Mouse (Mus musculus): ENCODE measurements around the gene Hist3h2ba.
"Not testable (repeated sequence)": the region's sequence is repeated elsewhere in the genome, so short reads cannot be mapped to it uniquely, and the experiment has no call there.

The Hist3h2ba gene

DNA sequence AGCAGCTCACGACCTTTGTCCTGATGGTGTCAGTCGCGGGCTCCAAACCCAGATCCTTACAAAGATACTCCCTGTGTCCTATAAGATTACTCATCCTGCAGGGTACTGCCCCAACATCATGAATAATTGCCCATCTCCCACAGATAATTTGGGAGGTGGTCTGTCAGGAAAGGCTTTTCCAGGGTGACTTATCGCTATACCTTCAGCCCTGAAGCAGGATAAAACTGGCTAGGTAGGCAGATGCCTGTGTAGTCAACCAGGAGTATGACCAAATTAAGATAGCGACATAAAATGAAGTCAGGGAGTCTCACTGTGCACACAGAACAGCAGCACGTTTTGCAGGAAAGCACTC, 9.7 kb upstream of the Hist3h2ba start:
- no peak for DNase-seq

DNA sequence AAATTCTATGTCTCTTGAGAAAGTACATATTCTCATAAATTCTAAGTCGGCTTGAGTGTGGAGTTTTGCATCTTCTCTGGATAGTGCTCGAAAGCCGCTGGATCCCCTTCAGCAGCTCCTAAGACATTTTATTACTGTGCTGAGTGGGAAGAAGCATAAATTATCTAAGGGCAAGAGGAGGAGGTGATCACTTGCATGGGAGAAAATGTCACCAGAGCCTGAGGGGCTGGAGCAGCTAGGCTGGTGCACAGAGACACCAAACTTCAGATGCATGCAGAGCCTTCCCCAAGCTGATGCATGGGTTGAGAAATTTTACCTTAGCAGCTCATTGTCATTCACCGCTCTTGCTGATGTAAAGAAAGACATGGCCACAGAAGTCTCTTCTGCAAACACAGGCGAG, 4.6 kb upstream of the Hist3h2ba start:
- DNase-seq, result no peak

DNA sequence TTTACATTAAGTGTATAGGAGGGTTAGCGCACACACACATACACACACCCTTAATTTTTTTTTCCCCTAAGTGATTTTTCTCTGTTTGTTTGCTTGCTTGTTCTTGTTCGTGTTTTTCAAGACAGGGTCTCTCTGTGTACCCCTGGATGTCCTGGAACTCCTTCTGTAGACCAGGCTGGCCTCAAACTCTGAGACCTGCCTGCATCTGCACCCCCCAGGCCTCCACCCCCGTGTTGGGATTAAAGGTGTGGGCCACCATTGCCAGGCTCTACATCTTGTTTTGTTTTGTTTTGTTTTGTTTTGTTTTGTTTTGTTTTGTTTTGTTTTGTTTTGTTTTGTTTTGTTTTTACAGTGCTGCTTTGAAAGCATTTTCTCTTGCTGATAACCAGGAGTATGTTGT, 1.4 kb upstream of the Hist3h2ba start:
- no peak for DNase-seq

DNA sequence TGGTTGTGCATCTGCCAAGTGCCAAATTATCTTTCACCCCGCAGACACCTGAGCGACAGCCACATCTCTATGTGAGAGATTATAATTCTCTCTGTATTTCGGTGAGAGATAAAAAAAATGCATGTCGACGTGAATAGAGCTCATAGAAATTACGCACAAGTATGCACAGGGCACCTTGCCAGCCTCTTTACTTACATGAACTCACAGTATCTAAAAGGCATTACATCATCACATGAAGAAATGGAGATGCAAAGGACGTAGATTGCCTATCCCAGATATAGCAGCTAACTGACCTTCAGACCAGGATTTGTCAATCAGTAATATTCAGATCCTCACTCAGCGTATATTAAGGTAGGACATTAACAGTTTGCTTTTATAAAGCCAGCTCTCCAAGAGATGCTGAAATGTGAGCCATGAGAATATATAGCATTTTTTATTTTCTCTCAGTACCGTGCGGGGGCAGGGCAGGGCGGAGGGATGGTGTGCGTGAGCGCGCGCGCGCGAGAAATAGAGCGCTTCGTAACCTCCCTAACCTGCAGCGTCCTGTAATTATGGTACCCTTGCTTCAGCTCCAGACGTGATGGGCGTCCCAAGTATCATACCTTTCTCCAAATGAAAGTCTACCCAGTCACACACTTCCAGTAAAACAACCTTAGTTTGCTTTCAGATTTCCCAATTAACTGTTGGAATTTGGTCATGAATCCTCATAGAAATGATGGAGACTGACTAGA, 757 bp upstream of the Hist3h2ba start:
- DNase-seq, result peak; percentile 78

DNA sequence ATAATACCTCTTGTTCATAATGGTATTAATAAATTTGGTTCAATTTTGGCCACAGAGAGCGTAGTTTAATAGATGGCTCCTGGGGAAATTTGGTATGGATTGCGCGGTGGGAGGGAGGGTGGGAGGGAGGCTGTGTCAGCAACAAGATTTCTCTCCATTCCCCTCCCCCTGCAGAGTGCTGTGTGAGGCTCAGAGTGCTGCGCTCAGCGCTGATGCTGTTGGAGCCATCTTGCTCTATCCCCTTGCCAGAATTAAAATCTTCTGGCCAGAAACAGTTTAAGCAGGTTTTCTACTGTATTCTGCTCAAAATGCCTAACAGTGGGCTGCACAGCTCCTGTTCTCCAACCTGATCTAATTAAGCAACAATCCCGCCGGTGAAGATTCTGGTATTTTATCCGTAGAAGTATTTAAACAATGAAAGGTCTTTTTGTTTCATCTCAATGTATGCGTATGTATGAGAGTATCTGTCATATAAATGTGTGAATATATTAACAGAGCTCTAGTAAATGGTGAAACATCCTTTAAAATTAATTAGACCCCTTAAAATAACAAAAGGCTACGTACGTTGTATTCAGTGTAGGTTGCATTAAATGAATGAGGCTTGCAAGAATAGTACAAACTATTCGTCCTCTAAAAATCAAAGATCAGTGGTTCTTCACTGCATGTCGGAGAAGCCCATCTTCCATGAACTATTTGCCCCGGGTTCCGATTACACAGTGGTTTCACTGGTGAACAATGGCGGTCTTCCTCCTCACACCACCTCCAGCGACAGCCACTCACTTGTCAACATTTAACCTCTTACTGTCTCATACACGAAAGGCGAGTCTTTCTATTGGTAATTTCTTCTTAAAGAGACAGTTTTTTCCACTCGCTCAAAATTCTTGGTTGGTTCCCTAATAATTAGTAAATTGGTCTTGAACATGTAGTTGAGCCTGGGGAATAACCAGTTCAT, 1.0 kb downstream of the Hist3h2ba start:
- DNase-seq, result peak; percentile 60

DNA sequence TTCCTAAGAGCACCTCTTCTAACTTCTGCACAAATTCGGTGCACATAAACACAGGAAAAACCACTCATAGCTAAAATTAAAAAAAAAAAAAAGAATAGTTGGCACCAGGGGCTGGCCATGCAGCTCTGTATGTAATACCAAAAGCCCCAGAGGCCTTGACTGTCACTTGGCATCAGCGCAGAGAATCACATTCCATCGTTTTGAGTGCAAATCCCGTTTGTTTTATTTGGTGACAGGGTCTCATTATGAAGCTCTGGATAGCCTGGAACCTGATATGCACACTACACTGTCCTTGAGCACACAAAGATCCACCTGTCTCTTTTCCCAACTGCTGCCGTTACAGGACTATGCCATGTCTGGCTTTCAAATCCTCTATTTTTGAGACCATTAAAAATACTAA, 2.5 kb downstream of the Hist3h2ba start:
- DNase-seq, result no peak

DNA sequence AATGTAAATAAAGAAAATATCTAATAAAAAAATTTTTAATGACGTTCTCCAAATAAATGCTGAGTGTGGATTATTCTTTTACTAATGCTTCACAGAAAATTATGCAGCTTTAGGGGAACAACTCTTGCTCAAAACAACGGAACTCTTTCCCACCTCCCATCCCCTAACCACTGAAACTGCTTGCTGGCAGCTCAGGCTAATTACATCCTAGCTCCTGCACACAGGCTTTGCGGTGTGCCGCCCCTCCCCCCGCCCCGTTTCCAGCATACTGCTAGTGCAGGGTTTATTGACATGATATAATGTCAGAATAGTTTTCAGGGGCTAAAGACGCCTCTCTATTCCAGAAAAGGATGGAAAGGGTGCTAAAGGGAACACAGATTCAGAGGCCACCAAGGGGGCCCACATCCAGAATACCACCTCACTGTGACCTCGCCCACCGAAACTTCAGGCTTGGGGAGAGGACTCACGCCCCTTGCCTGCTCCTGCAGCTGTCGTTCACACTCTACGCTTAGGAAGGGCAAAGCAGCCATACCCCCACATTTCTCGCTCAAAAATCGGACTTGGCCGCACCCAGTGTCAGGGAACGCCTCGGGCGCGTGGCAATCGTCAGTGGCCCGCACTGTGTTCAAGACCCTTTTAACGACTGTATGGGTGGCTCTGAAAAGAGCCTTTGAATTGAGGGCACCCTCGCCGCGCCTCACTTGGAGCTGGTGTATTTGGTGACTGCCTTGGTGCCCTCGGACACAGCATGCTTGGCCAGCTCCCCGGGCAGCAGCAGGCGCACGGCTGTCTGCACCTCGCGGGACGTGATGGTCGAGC, 4.8 kb downstream of the Hist3h2ba start:
- DNase-seq, result peak; percentile 67

DNA sequence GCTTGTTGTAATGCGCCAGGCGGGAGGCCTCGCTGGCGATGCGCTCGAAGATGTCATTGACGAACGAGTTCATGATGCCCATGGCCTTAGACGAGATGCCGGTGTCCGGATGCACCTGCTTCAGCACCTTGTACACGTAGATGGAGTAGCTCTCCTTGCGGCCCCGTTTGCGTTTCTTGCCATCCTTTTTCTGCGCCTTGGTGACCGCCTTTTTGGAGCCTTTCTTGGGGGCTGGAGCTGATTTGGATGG, 5.4 kb downstream of the Hist3h2ba start:
- not testable (repeated sequence) for DNase-seq

DNA sequence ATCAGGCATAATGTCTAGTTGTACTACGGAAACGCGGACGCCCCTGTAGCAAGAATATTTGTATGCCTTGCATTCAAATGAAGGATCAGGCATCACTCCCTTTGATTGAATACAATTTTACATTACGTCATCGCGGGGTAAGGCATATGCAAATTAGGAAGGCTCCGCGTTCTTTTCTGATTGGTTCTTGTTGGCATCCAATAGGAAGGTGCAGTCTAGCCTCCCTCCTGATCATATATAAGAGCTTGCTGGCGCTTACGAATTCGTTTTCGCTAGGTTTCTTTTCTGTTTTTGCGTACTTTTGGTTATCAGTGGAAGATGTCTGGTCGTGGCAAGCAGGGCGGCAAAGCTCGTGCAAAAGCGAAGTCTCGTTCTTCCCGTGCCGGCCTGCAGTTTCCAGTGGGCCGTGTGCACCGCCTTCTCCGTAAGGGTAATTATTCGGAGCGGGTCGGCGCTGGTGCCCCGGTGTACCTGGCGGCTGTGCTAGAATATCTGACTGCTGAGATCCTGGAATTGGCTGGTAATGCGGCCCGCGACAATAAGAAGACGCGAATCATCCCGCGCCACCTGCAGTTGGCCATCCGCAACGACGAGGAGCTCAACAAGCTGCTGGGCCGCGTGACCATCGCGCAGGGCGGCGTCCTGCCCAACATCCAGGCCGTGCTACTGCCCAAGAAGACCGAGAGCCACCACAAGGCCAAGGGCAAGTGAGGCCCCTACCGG, 5.9 kb downstream of the Hist3h2ba start, which contains the start of the genes Hist3h2a and Trim17:
Hist3h2a (plus strand) TSS at position 266 of the 723 bp plus-strand sequence.
Trim17 (plus strand) TSS at position 266 of the 723 bp plus-strand sequence.
- peak; percentile 87 for DNase-seq

DNA sequence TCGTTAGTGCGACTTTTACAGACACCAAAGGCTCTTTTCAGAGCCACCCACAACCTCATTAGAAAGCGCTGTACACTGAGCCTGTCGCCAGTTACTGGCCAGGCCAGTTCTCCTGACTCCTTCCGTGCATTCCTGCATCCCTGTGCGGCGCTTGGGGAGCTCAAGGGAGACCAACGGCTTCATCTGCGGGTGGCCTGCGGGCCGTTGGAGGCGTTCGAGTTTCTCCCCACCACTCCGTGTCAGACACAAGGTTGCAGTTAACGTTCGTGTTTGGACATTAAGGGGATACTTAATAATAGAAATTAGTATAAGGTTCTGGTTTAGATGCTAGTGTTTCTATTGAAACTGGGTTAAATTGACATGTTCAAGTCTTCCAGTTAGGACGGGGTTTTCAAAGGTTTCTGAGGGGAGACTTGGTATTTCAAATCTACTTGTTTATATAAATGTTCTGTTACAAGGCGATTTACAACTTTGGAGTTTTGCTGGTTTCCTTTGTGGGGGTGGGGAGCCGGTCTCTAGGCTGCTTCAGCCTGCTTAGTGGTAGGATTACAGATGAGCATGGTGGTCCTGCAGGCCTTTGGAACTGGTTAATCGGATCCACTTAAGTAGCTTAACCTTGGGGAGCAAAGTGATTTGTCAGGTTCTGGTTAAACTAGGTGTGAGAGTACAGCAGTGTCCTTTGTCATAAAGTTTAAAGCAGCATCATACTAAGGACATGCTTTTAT, 6.6 kb downstream of the Hist3h2ba start:
- peak; percentile 55 for DNase-seq

DNA sequence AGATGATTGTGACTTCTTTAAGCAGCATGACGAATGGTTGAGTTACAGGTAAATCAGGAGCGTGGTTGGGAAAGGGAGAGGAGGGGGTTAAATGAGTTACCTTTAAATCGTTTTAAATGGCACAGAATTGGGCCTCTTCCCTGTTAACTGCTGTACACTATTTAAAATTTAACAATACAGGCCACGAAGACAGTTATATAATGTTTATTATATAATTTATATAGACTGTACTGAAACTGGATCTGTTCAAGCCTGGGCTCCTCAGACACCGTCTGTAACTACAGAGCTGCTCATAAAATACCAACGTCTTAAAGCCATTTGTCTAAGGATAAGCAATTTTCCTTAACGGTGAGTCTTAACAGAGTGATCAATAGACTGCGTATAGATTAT, 7.1 kb downstream of the Hist3h2ba start:
- no peak for DNase-seq

DNA sequence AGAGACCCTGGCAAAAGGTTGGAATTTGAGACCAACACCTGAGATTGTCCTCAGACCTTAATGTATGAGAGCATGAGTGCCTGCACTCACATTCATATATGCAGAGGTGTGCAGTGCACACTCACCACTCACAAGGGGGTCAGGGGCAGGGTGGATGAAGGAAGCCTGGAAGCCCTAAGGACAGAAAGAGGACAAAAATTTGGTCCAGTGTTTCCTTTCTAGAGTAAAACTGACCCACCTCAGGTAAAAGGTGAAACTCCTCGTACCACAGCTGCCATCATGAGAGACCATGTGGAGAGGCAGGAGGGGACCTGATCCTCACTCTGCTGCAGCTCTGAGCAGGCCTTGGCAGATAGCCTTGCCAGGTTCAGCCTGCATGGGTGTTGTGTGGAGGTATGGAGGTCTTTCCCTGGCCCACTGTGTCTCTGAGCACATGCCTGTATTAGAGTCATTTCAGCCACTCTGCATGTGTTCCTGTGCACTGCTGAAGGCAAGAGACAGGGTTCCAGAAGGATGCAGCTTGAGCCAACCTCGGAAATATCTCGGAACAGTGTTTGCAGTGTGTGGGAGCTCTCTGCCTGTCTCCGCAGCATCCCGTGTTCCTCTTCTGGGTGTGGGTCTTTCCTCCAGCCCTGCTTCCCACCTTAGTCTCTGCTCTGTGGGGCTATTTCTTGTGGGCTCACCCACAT, 8.7 kb downstream of the Hist3h2ba start:
- DNase-seq, result no peak

DNA sequence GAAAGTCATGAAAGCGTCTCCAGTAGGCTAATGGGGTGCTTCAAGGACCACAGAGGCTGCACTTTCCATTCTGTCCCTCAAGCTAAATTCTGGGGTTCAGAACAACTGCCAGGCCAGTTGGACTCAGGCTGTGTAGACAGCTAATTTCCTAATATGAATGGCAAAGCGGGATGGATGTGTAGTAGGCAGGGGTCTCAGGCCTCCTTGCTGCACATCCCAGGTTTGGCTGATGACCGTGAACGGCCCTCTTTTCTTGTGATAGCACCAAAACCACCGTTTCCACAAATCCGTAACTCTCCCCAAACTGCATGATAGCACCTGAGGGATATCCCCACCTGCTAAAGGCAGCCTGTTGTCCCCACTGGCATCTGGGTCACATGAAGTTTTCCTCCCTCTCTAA, 9.8 kb downstream of the Hist3h2ba start:
- DNase-seq, result no peak

DNA sequence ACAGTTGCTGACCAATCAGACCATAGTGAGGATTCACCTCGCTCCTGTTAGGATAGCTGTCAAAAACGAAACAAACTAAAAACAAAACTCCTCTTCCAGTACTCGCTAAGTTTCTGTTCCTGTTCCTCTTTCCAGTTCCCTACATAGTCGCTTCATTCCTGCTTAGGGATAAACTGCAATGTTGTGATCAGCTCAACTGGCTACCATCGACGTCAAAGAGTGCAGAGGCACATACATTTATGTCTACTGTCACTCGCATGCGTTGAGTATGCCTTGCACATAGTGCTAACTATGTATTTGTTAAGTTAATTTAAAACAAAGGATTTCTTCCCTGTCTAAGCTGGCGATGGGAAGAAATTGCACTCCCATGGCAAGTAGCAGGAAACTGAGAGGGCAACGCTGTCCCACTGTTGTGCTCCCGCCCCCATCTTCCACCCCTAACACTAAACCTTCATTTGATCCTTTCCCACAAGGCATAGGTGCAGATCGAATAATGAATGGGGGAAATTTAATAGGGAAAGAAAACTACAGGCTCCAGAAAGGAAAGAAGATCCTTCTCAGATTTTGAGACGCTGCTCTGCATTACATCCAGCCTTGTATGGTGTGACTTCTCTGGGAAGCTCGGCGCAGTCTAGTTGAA, 10.6 kb downstream of the Hist3h2ba start:
- no peak for DNase-seq

DNA sequence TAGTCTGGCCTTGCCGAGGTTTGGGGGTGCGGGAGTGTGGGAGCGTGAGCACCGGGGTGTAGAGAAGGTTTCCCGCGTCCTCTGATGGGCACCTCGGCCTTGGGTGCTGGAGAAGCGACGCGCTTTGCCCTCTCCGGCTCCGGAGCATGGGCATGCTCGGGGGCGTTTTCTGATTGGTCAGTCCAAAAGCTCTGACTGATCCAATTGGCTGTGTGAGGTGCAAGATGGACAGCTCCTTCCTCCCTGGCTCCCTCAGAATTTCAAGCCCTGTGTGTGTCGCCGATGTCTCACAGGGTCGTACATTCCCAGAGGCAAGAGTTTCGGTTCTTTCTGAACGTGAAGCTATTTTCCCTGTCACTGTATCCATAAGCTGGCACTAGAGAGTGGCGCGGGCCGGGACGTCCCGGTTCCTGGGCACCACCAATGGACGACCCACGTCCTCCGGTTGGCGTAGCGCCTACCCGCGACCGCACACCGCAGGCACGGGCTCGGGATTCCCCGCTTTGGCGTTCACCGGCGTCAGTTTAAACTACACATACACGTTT, 11.3 kb downstream of the Hist3h2ba start:
- peak; percentile 74 for DNase-seq

DNA sequence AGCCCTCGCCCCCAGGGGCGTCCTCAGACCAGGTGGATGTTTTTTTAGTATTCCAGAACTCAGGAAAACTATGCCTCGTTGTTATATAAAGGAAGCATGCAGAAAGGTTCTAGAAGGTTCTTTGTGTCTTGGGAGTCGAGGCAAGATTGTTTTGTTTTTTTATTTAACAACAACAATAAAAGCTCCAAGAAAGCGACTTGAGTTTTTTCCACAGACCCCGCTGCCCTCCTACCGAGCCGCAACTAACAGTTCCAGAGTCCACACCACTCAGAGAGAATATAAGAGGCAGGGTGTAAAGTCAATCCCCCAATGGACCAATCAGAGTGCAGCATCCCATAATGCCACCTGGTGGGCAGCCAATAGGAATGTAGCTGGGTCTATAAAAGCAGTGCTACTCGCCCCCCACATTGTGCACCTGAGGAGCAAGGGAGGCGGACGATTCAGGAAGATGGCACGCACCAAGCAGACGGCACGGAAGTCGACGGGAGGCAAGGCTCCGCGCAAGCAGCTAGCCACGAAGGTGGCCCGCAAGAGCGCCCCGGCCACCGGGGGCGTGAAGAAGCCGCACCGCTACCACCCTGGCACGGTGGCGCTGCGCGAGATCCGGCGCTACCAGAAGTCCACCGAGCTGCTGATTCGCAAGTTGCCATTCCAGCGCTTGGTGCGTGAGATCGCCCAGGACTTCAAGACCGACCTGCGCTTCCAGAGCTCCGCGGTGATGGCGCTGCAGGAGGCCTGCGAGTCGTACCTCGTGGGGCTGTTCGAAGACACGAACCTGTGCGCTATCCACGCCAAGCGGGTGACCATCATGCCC, 12.9 kb downstream of the Hist3h2ba start:
- no peak for DNase-seq

DNA sequence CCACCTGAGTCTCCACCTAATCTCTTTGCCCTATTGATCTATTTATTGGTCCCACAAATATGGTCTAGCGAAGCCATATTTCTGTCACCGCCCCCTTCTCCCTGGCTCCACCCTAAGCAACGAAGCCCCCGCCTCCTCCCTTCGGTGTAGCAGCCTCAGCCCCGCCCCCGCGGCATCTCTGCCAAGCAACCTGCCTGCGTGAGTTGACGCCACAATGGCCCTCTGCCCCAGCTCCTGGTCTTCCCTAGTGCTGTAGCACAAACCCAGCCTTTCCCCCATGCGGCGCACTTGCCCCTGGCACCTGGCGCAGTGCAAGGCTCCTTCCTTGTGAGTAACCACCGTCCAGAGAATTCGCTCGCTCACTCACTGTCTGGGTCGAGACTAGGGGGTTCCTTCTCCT, 14.8 kb downstream of the Hist3h2ba start:
- DNase-seq, result peak; percentile 74

DNA sequence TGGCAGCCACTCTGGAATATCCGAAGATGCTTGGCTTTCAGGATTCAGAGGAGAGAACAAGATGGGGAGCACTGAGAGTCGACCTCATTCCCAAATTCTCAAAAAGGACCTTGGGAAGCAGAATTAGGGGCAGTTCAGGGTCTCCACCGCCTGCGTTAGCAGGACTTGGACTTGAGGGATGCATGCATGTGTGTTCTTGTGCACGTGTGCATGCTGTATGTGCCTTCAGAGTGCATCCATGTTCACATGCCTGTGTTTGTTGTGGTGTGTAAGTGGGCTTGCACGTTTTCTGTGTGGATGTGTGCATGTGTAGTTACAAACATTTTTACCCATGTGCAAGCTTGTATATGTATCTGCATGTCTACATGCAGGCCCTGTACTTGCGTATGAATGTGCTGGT, 15.5 kb downstream of the Hist3h2ba start:
- no peak for DNase-seq

DNA sequence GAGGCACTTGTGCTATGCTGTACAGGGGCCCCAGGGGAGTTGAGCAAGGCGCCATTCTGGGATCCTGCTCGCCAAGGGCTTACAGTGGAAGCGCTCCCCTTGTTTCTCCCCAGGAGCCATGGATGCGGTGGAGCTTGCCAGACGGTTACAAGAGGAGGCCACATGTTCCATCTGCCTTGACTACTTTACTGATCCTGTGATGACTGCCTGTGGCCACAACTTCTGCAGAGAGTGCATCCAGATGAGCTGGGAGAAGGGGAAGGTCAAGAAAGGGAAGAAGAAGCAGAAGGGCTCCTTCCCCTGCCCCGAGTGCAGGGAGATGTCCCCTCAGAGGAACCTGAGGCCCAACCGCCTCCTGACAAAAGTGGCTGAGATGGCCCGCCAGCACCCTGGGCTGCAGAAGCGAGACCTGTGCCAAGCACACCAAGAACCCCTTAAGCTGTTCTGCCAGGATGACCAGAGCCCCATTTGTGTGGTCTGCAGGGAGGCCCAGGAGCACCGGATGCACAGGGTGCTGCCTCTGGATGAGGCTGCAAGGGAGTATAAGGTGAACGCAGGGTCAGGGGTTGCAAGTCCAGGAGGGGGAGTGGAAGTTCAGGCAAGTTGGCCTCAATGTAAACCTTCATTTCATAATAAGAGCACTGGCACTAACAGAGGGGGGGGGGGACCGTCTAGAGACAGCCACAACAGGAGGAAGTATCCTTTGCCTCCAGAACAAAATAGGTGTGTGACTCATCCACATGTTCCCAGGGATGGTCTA, 16.5 kb downstream of the Hist3h2ba start:
- no peak for DNase-seq
